Mouse (Mus musculus): ENCODE results near the gene Sh3gl2.

DNA sequence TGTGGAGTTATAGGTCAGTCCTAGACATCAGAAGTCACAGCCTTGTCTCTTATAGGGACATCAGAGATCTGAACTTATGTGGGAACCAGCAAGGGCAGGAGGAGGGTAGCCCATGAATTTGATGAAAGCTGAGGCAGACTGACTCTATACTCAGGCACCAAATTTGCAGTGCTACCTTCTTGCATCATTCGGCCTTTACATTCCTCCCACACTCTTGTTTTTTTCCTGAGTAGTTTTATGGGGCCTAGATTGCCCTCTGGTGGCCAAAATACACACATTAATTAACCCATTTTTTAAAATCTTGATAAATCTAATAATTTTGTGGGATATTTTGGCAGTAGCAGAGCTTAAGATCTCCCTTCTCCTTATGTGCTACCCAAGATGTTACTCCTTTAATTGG, 186.9 kb downstream of the Sh3gl2 start:
- TF ChIP-seq CTCF (IDR thresholded peaks at IDR 0.05; ENCODE audit: borderline replicate concordance, insufficient read depth, low read length) (no peak), POLR2A (IDR thresholded peaks at IDR 0.05; ENCODE audit: low read depth, low read length) (no peak)
